Mouse (Mus musculus) CD4-positive, CD25-positive, alpha-beta regulatory T cell, adult 4 months (primary cell): ENCODE results near the gene Gm5726. TPM values are rescaled to one million over a fixed set of nuclear protein-coding genes. Genes with fewer than 3 reads are reported as not detected.
"Not testable (repeated sequence)": the region's sequence is repeated elsewhere in the genome, so short reads cannot be mapped to it uniquely, and the experiment has no call there.

Experiments
- ATAC-seq: one replicate; pipeline ENCODE4 v1.8.0; 2017
- polyA plus RNA-seq, 2 experiments: library from polyadenylated mRNA; unstranded; fragments of 100-300 nt; shearing (Covaris generic); gene quantifications; one replicate each; pipeline ENCODE4 v1.2.1; 2017

Gene Gm5726
- not detected for polyA plus RNA-seq

GRCm38 (mm10) chr7:20545657-20546056 lies at the start of gene Gm5726:
TSS of gene Gm5726 (minus strand) at chr7:20545757.
- ATAC-seq: not testable (repeated sequence)

- ATAC-seq: not testable (repeated sequence)
These were observed 30.6 kb upstream of the Gm5726 start, which contains the start of gene Gm4141 for GRCm38 (mm10) chr7:20576141-20576540. TSS of gene Gm4141 (minus strand) at chr7:20576241.

DNA sequence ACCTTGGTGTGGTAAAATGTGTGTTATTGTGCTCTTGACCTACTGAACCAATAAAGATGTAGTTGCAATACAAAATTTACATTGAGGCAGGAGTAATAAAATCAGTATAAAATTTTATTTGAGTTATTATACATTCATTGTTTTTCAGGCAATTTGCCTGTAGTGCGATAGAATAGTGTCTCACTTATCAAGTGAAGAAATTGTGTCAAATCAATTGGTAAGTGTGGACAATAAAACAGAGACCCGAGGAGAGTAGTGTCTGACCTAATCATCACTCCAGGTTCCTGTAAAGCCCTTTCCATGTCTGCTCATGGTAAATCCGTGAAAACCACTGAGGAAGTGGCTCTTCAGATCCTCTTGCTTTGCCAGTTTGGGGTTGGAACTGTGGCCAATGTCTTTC lies 12.0 kb downstream of the Gm5726 start, which contains the start of gene Vmn1r104:
TSS of gene Vmn1r104 (plus strand) at position 301 of the 400 bp plus-strand sequence.
- not testable (repeated sequence) for ATAC-seq

- ATAC-seq: not testable (repeated sequence)
These were observed 35.1 kb downstream of the Gm5726 start, which contains the start of gene Vmn1r103 for GRCm38 (mm10) chr7:20510434-20510833. TSS of gene Vmn1r103 (minus strand) at chr7:20510534.

Other genes with a start within 250 kb of the Gm5726 start
- not detected for gene Gm4133, start 211.7 kb downstream of the Gm5726 start, polyA plus RNA-seq
- not detected for gene Gm5728, start 170.3 kb downstream of the Gm5726 start, polyA plus RNA-seq
- not detected for gene Vmn1r100, start 127.8 kb downstream of the Gm5726 start, polyA plus RNA-seq
- not detected for gene Vmn1r101, start 103.2 kb downstream of the Gm5726 start, polyA plus RNA-seq
- gene Gm10670, start 70.8 kb downstream of the Gm5726 start, polyA plus RNA-seq: not detected
- gene Vmn1r103, start 35.2 kb downstream of the Gm5726 start, polyA plus RNA-seq: not detected
- gene Vmn1r104, start 11.9 kb downstream of the Gm5726 start, polyA plus RNA-seq: not detected
- gene Gm4141, start 30.5 kb upstream of the Gm5726 start, polyA plus RNA-seq: not detected
- gene Gm4513, start 53.3 kb upstream of the Gm5726 start, polyA plus RNA-seq: not detected
- not detected for gene Vmn1r107, start 123.2 kb upstream of the Gm5726 start, polyA plus RNA-seq
- gene Vmn1r111, start 157.5 kb upstream of the Gm5726 start, polyA plus RNA-seq: not detected
- gene Gm10668, start 184.9 kb upstream of the Gm5726 start, polyA plus RNA-seq: not detected
- not detected for gene Vmn1r112, start 225.4 kb upstream of the Gm5726 start, polyA plus RNA-seq
- gene Vmn1r113, start 241.5 kb upstream of the Gm5726 start, polyA plus RNA-seq: not detected